Comparison of ENCODE assay signal across 10 mouse cellular contexts in the genomic region with DNA sequence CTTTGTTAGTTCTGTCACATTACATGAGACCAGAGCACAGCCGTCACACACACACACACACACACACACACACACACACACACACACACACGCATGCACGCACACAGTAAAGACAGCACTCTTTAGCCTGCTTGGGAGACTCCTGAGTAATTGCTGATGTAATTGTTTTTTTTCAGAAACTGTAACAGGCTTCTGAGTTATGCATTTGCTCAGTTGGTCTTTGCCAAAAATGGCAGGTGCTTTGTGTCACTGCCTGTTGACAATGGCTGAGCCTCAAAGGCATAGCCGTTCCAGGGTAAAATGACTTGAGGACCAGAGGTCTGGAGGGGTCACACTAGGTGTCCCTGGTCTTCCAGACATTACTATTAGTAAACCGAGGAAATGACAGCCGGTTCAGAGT. TPM values are rescaled to one million over a fixed set of nuclear protein-coding genes. Genes with fewer than 3 reads are reported as not detected.
DNase-seq lines count a peak whose midpoint lies in the region; ATAC-seq lines count a peak whose summit lies in the region.
"Had no signal": no experiment of that assay in that cellular context is flagged by ENCODE, and none has a peak within 500 bp of the region (broad histone marks: within the 10 kb centered on the region; RNA-seq: fewer than 3 reads in every experiment).

No protein-coding gene starts in this region.

- no peak overlapping the region for H3K4me3 ChIP-seq in hindbrain, embryonic 15.5 days
- no peak overlapping the region for H3K4me3 ChIP-seq in hindbrain, embryonic 10.5 days
- no peak overlapping the region for H3K4me3 ChIP-seq in brown adipose tissue, adult 24 weeks (ENCODE audit: insufficient read depth, low read depth, low read length)
- H3K4me3 ChIP-seq in lung, embryonic 16.5 days (ENCODE audit: low read length), result no peak overlapping the region
- H3K4me3 ChIP-seq: liver, embryonic 15.5 days had no signal

- no peak for DNase-seq in hindbrain, embryonic 10.5 days (ENCODE audit: low spot score)
- peak; percentile 66 to 71 for DNase-seq in heart, adult 9 months (ENCODE audit: low spot score in 2 of 2)
- DNase-seq in left cerebral cortex, postnatal 36 days (ENCODE audit: low spot score in 2 of 2), result no peak
- DNase-seq in urinary bladder, postnatal 10 days (ENCODE audit: low spot score), result no peak
- no peak for DNase-seq in left cerebral cortex, postnatal 25 days (ENCODE audit: low spot score in 2 of 2)
- DNase-seq: adrenal gland, postnatal 25 days had no signal

- H3K27ac ChIP-seq in hindbrain, embryonic 15.5 days (replicated peaks), result peak overlapping the region; percentile 61; the same call in 1 of the 2 replicates
- H3K27ac ChIP-seq in hindbrain, embryonic 10.5 days, result no peak overlapping the region
- peak overlapping the region; percentile 87 for H3K27ac ChIP-seq in brown adipose tissue, adult 24 weeks (replicated peaks; ENCODE audit: low read depth, low read length)
- H3K27ac ChIP-seq in lung, embryonic 16.5 days (ENCODE audit: low read length), result peak overlapping the region; percentile 75
- H3K27ac ChIP-seq: liver, embryonic 15.5 days had no signal

- H3K9ac ChIP-seq in hindbrain, embryonic 15.5 days, result no peak overlapping the region
- H3K9ac ChIP-seq in lung, embryonic 16.5 days (ENCODE audit: low read length), result no peak overlapping the region
- H3K9ac ChIP-seq: liver, embryonic 15.5 days had no signal

- no peak for ATAC-seq in hindbrain, embryonic 15.5 days (ENCODE audit: low FRiP score, low read depth)
- ATAC-seq in lung, embryonic 16.5 days (ENCODE audit: low read depth), result peak; percentile 65

- intact Hi-C loops in left cerebral cortex, postnatal 36 days (cut with DNase I), result no loop called here
- intact Hi-C loops in left cerebral cortex, postnatal 25 days (cut with DNase I), result no loop called here

- no peaks in the 10 kb centered on the region for H3K9me3 ChIP-seq in hindbrain, embryonic 15.5 days
- no peaks in the 10 kb centered on the region for H3K9me3 ChIP-seq in hindbrain, embryonic 10.5 days
- H3K9me3 ChIP-seq in lung, embryonic 16.5 days (ENCODE audit: control insufficient read depth, low read length), result no peaks in the 10 kb centered on the region
- H3K9me3 ChIP-seq: liver, embryonic 15.5 days had no signal

- H3K4me1 ChIP-seq in hindbrain, embryonic 15.5 days (replicated peaks), result peaks cover 4% of the 10 kb centered on the region; the same call in 1 of the 2 replicates
- H3K4me1 ChIP-seq in hindbrain, embryonic 10.5 days (replicated peaks), result peaks cover 11% of the 10 kb centered on the region; the same call in 1 of the 2 replicates
- peaks cover 15% of the 10 kb centered on the region; the same call in 1 of the 2 replicates for H3K4me1 ChIP-seq in brown adipose tissue, adult 24 weeks (ENCODE audit: control insufficient read depth, insufficient read depth, insufficient read length, low read length)
- peaks cover 29% of the 10 kb centered on the region for H3K4me1 ChIP-seq in lung, embryonic 16.5 days (replicated peaks; ENCODE audit: control insufficient read depth, insufficient read depth, low read length)
- H3K4me1 ChIP-seq: liver, embryonic 15.5 days had no signal

- no peaks in the 10 kb centered on the region for H3K36me3 ChIP-seq in hindbrain, embryonic 15.5 days
- H3K36me3 ChIP-seq in hindbrain, embryonic 10.5 days, result no peaks in the 10 kb centered on the region
- no peaks in the 10 kb centered on the region for H3K36me3 ChIP-seq in lung, embryonic 16.5 days (ENCODE audit: control insufficient read depth, insufficient read depth, low read length)
- H3K36me3 ChIP-seq: liver, embryonic 15.5 days had no signal

- H3K27me3 ChIP-seq in hindbrain, embryonic 15.5 days, result no peaks in the 10 kb centered on the region
- H3K27me3 ChIP-seq in hindbrain, embryonic 10.5 days (ENCODE audit: insufficient read depth, poor library complexity, severe bottlenecking), result no peaks in the 10 kb centered on the region
- H3K27me3 ChIP-seq in lung, embryonic 16.5 days (ENCODE audit: control insufficient read depth, insufficient read depth, low read depth, low read length), result no peaks in the 10 kb centered on the region
- H3K27me3 ChIP-seq: liver, embryonic 15.5 days had no signal

- H3K4me2 ChIP-seq in hindbrain, embryonic 15.5 days, result no peak overlapping the region
- H3K4me2 ChIP-seq in lung, embryonic 16.5 days (ENCODE audit: low read depth, low read length), result no peak overlapping the region
- H3K4me2 ChIP-seq: liver, embryonic 15.5 days had no signal

- WGBS in hindbrain, embryonic 15.5 days, result 54% methylated on average over 6 of the region's 6 CpGs
- WGBS in hindbrain, embryonic 10.5 days, result 81% methylated on average over 6 of the region's 6 CpGs
- 24% methylated on average over 6 of the region's 6 CpGs for WGBS in lung, embryonic 16.5 days

RNA-seq across cellular contexts. Expression of a gene that starts 40.8 kb away (rescaled TPM):
- 4.0 TPM in 2 replicates for polyA plus RNA-seq in hindbrain, embryonic 15.5 days (2015; fragmentation: Nextera tagmentation; extraction: Ambion mirVana)
- polyA plus RNA-seq in hindbrain, embryonic 10.5 days (2016; fragmentation: Nextera tagmentation; extraction: Ambion mirVana), result 5.9 and 6.8 TPM in 2 replicates
- 2.2 and 3.5 TPM in 2 replicates for polyA plus RNA-seq in brown adipose tissue, adult 24 weeks (2012; ENCODE audit: insufficient read depth, insufficient read length, missing spikeins)
- polyA plus RNA-seq in lung, embryonic 16.5 days (2015; fragmentation: Nextera tagmentation; extraction: Ambion mirVana), result 6.4 and 8.2 TPM in 2 replicates
- 1 to 10 TPM; 2.4 to 2.9 TPM for total RNA-seq in left cerebral cortex, postnatal 36 days (2021)
- total RNA-seq in left cerebral cortex, postnatal 25 days (2021), result 1 to 10 TPM; 2.0 to 2.3 TPM

RNA-seq across cellular contexts. Expression of a gene that starts 53.5 kb away (rescaled TPM):
- polyA plus RNA-seq in hindbrain, embryonic 15.5 days (2015; fragmentation: Nextera tagmentation; extraction: Ambion mirVana), result 55.1 and 56.7 TPM in 2 replicates
- 31.4 and 34.8 TPM in 2 replicates for polyA plus RNA-seq in hindbrain, embryonic 10.5 days (2016; fragmentation: Nextera tagmentation; extraction: Ambion mirVana)
- 10.1 and 16.6 TPM in 2 replicates for polyA plus RNA-seq in brown adipose tissue, adult 24 weeks (2012; ENCODE audit: insufficient read depth, insufficient read length, missing spikeins)
- polyA plus RNA-seq in lung, embryonic 16.5 days (2015; fragmentation: Nextera tagmentation; extraction: Ambion mirVana), result 37.0 and 37.9 TPM in 2 replicates
- 10 to 100 TPM; 46.1 to 69.2 TPM for total RNA-seq in left cerebral cortex, postnatal 36 days (2021)
- 10 to 100 TPM; 58.3 to 70.2 TPM for total RNA-seq in left cerebral cortex, postnatal 25 days (2021)

Comparison
In these comparisons a context has a peak if more than half of its experiments do, and no peak if none do; other contexts are left out.
1. DNase-seq: peak in heart, adult 9 months (2 of 2); none in hindbrain, embryonic 10.5 days (single experiment), left cerebral cortex, postnatal 36 days (0 of 2), urinary bladder, postnatal 10 days (single experiment) and left cerebral cortex, postnatal 25 days (0 of 2).